Mouse (Mus musculus) hindbrain, embryonic 10.5 days (tissue): Measurements from ENCODE around the gene Hist1h1t. TPM values are rescaled to one million over a fixed set of nuclear protein-coding genes. Genes with fewer than 3 reads are reported as not detected.
A peak's percentile ranks its signal among the peaks of the same experiment; 100 is the strongest.
"Not testable (repeated sequence)": the region's sequence is repeated elsewhere in the genome, so short reads cannot be mapped to it uniquely, and the experiment has no call there.

Source experiments
- DNase-seq: peaks from one replicate; pipeline ENCODE4 v3.0.0-alpha.2; 2017; ENCODE audit warnings: low spot score
- H3K27ac ChIP-seq: fragments of 300-500 bp; sonication (generic); 2 replicates; pipeline ENCODE4 v1.5.1; 2016; ENCODE audit warnings: mild to moderate bottlenecking, moderate library complexity
- H3K27me3 ChIP-seq: fragments of 300-500 bp; sonication (generic); 2 replicates; pipeline ENCODE4 v1.6.1; 2016; ENCODE audit warnings: mild to moderate bottlenecking; ENCODE audit not compliant: poor library complexity, insufficient read depth, severe bottlenecking
- H3K36me3 ChIP-seq: fragments of 300-500 bp; sonication (generic); 2 replicates; pipeline ENCODE4 v1.6.1; 2016; ENCODE audit warnings: mild to moderate bottlenecking, moderate library complexity
- H3K4me1 ChIP-seq: fragments of 300-500 bp; sonication (generic); replicated peaks from 2 replicates; pipeline ENCODE4 v1.6.1; 2016; ENCODE audit warnings: mild to moderate bottlenecking
- H3K4me3 ChIP-seq: fragments of 300-500 bp; sonication (generic); 2 replicates; pipeline ENCODE4 v1.5.1; 2016; ENCODE audit warnings: mild to moderate bottlenecking, moderate library complexity
- H3K9me3 ChIP-seq: fragments of 300-500 bp; sonication (generic); 2 replicates; pipeline ENCODE4 v1.6.1; 2016; ENCODE audit warnings: mild to moderate bottlenecking, moderate library complexity
- WGBS: fragments of 180-500 bp; shearing (Covaris S2); methylation state at CpG from one replicate; pipeline ENCODE4 v1.1.7; 2016; 5-methylcytosine and 5-hydroxymethylcytosine counted together
- polyA plus RNA-seq: library from polyadenylated mRNA; unstranded; fragments of >200 nt; fragmentation: Nextera tagmentation; extraction: Ambion mirVana; gene quantifications from 2 replicates; pipeline ENCODE4 v1.2.1, GENCODE M21; 2016

The Hist1h1t gene
- polyA plus RNA-seq, 1 experiment from 2014 or later, result not detected

DNA sequence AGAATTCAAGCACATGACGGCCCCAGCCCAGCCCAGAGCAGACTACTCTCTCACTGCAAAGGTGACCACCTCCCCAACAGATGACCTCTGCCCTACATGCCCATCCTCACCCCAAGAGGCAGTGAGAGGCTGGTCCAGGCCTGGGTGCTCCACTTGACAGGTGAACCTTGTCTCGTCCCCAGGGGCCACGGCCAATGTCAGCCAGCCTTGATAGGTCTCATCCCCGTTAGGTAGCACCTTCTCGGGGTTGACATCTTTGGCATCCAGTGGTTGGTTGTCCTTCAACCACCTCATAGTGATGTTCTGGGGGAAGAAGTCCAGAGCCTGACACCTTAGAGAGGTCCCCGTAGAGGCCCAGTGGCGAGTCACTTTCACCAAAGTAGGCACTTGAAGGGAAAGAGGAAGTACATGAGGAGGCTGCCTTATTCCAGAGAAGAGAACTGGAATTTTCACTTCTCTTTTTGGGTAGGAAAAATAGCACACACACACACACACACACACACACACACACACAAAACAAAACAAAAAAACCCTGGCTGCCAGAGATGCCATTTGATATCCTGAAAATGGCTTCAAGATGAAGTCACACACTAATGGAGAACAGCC lies 10.2 kb downstream of the Hist1h1t start:
- no peak overlapping the region for H3K27ac ChIP-seq
- no peak for DNase-seq
- peaks cover 22% of the 10 kb centered on the region; the same call in 1 of the 2 replicates for H3K27me3 ChIP-seq

DNA sequence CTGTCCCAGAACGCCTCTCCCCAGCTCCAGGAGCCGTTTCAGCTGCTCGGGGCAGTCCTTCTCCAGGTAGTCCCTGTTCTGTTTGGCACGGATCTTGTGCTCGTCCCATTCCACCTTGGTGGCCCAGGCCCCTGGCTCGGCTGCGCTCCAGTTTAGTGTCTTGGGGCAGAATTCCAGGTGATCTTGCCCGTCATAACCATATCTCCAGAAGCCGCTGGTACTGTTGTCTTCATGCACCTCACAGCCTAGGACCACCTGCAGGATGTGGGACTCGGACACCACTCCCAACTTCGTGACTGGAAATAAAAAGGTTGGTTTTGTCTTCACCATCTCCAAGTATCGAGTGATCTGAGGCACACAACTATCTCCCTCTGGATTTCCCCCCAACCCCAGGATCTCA lies 11.2 kb downstream of the Hist1h1t start:
- Histone ChIP-seq H3K4me1 (peaks cover 23% of the 10 kb centered on the region), H3K27me3 (peaks cover 29% of the 10 kb centered on the region; the same call in 1 of the 2 replicates), H3K27ac (no peak overlapping the region), H3K36me3 (no peaks in the 10 kb centered on the region), H3K9me3 (no peaks in the 10 kb centered on the region), H3K4me3 (no peak overlapping the region)
- WGBS, result 93% methylated on average over 12 of the region's 12 CpGs
- DNase-seq, result no peak

More for the DNA sequence above, 10.2 kb downstream of the Hist1h1t start:
- H3K9me3 ChIP-seq, result no peaks in the 10 kb centered on the region
- H3K4me3 ChIP-seq, result no peak overlapping the region
- WGBS, result 91% methylated on average over 7 of the region's 7 CpGs
- no peaks in the 10 kb centered on the region for H3K36me3 ChIP-seq
- peaks cover 26% of the 10 kb centered on the region for H3K4me1 ChIP-seq

DNA sequence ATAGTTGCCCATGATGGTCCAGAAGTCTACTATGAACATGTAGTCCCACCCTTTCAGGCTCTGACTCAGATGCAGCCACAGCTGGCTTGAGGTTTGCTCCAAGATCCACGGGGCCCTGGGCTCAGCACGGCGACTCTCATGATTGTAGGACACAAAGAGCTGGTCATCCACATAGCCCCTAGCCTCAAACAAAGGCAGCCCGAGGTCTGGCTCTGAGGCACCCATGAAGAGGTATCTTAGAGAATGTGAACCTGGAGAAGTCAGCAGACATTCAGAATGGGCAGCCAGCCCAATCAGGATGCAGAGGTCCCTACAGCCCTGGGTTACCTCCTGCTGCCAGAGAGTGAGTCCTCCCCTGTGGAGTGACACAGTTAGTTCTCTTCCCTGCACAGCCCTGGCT lies 12.4 kb downstream of the Hist1h1t start:
- Histone ChIP-seq H3K27me3 (peaks cover 29% of the 10 kb centered on the region; the same call in 1 of the 2 replicates), H3K9me3 (no peaks in the 10 kb centered on the region), H3K4me3 (no peak overlapping the region), H3K4me1 (peaks cover 23% of the 10 kb centered on the region), H3K36me3 (no peaks in the 10 kb centered on the region), H3K27ac (no peak overlapping the region)
- WGBS, result 82% methylated on average over 4 of the region's 4 CpGs
- no peak for DNase-seq

- H3K27ac ChIP-seq, result no peak overlapping the region
- no peaks in the 10 kb centered on the region for H3K36me3 ChIP-seq
- no peak for DNase-seq
- H3K4me1 ChIP-seq, result peaks cover 23% of the 10 kb centered on the region
- H3K4me3 ChIP-seq, result no peak overlapping the region
- 80% methylated on average over 4 of the region's 4 CpGs for whole genome bisulfite sequencing
- H3K27me3 ChIP-seq, result peaks cover 29% of the 10 kb centered on the region; the same call in 1 of the 2 replicates
- no peaks in the 10 kb centered on the region for H3K9me3 ChIP-seq
Measured at GRCm38 (mm10) chr13:23708654-23709053, 13.0 kb downstream of the Hist1h1t start.

- peak overlapping the region; percentile 78 for H3K27ac ChIP-seq
- WGBS, result 11% methylated on average over 15 of the region's 15 CpGs
- no peaks in the 10 kb centered on the region for H3K36me3 ChIP-seq
- H3K27me3 ChIP-seq, result peaks cover 26% of the 10 kb centered on the region; the same call in 1 of the 2 replicates
- no peaks in the 10 kb centered on the region for H3K9me3 ChIP-seq
- peaks cover 26% of the 10 kb centered on the region for H3K4me1 ChIP-seq
- DNase-seq, result peak; percentile 49
- H3K4me3 ChIP-seq, result peak overlapping the region; percentile 46
Measured at GRCm38 (mm10) chr13:23709714-23710373, 14.2 kb downstream of the Hist1h1t start.

- Histone ChIP-seq H3K36me3 (no peaks in the 10 kb centered on the region), H3K4me3 (peak within 1 kb of the TSS; percentile 46), H3K27me3 (peaks cover 26% of the 10 kb centered on the region; the same call in 1 of the 2 replicates), H3K4me1 (peaks cover 31% of the 10 kb centered on the region), H3K9me3 (no peaks in the 10 kb centered on the region), H3K27ac (peak within 1 kb of the TSS; percentile 78)
- peak; percentile 69 for DNase-seq
- 4% methylated on average over 17 of the region's 17 CpGs for WGBS
Measured at GRCm38 (mm10) chr13:23710374-23711089, 14.9 kb downstream of the Hist1h1t start, which contains the start of gene Hfe. Gene Hfe, minus strand, starts transcription at chr13:23710854.

- Histone ChIP-seq H3K27ac (no peak overlapping the region), H3K27me3 (peaks cover under 1% of the 10 kb centered on the region; the same call in 1 of the 2 replicates), H3K9me3 (0 out of 2 replicates have a peak, but pooled peaks cover 4% of the 10 kb centered on the region), H3K4me3 (no peak overlapping the region), H3K4me1 (peaks cover 10% of the 10 kb centered on the region), H3K36me3 (no peaks in the 10 kb centered on the region)
- WGBS, result 90% methylated on average over 5 of the region's 5 CpGs
- no peak for DNase-seq
Measured at GRCm38 (mm10) chr13:23716261-23717042, 20.8 kb downstream of the Hist1h1t start.

GRCm38 (mm10) chr13:23717176-23717575 lies 21.6 kb downstream of the Hist1h1t start:
- Histone ChIP-seq H3K9me3 (0 out of 2 replicates have a peak, but pooled peaks cover 4% of the 10 kb centered on the region), H3K27ac (no peak overlapping the region), H3K36me3 (no peaks in the 10 kb centered on the region), H3K27me3 (no peaks in the 10 kb centered on the region), H3K4me1 (peaks cover 10% of the 10 kb centered on the region), H3K4me3 (no peak overlapping the region)
- WGBS, result 53% methylated on average over 11 of the region's 11 CpGs
- DNase-seq, result no peak

DNA sequence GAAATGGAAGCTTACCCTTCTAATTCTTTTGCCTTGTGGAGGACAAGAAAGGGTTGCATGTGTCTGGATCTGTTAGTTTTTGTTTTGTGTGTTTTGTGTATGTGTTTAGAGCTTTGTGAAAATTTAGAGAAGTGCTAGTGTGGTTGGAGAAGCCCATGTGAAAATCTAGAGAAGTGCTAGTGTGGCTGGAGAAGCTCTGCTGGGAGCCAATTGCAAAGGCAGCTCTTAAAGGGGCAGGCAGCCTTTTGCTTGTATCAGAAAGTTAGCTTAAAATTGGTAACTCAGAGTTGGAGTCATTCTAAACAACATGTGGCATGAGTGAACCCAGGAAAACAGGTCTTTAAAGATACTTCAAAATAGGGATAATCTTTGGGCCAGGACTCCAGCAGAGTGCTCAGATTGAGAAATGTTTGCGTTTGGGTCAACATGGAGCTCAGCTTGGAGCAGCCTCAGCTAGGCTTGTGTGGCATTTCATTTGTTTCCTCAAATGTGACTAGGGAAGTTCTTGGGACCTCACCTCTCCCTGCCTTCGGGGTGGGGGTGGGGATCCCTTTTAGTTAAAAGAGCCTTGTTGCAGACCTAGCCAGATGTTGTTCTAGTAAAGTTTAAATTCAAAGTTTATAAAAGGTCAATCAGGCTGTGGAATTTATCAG lies 22.1 kb downstream of the Hist1h1t start:
- H3K27me3 ChIP-seq, H3K27ac ChIP-seq, H3K9me3 ChIP-seq, H3K36me3 ChIP-seq, H3K4me3 ChIP-seq, DNase-seq: not testable (repeated sequence)
- peaks cover 10% of the 10 kb centered on the region for H3K4me1 ChIP-seq
- WGBS, result 11% methylated on average over 2 of the region's 2 CpGs

DNA sequence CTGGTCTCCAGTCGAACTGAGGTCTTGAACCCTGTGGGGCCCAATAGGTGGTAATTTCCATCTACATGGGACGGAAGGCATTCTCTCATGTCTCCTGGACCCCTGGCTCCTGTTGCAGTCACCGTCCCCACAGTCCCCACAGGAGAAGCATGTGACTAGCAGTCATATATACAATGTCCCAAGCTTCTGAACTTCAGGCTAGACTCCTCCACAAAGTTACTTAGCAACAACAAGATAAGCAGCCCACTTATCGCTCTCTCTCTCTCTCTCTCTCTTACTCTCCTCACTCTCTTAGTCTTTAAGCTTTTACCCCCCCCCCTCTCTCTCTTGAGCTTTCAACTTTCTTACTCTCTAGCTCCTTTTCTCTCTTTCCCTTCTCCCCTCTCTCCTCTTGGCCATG lies 28.6 kb downstream of the Hist1h1t start:
- no peaks in the 10 kb centered on the region for H3K36me3 ChIP-seq
- peaks cover 18% of the 10 kb centered on the region for H3K4me1 ChIP-seq
- H3K4me3 ChIP-seq, result no peak overlapping the region
- no peak for DNase-seq
- 0 out of 2 replicates have a peak, but pooled peaks cover 1% of the 10 kb centered on the region for H3K9me3 ChIP-seq
- 80% methylated on average over 4 of the region's 4 CpGs for WGBS
- H3K27me3 ChIP-seq, result no peaks in the 10 kb centered on the region
- no peak overlapping the region for H3K27ac ChIP-seq

DNA sequence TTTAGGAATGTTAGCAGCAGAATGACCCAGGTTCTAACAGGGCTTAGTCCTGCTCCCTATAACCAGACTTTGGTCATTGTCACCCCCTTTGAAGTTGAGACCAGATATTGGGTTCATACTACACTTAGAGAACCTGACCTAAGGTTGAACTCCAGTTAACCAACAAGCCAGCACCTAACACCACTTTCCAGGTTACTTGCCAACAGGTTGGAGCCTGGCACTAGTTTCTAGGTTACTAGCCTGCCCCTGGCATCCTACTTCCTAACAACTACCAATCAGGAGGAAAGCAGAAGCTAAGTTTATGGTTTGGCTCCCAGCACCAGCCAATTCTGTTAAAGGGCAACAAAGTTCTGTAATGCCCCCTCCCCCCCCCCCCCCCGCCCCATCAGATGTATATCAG lies 29.6 kb downstream of the Hist1h1t start:
- no peak overlapping the region for H3K27ac ChIP-seq
- H3K36me3 ChIP-seq, result no peaks in the 10 kb centered on the region
- H3K27me3 ChIP-seq, result no peaks in the 10 kb centered on the region
- H3K4me3 ChIP-seq, result no peak overlapping the region
- DNase-seq, result no peak
- WGBS, result 17% methylated on average over 1 of the region's 1 CpGs
- no peaks in the 10 kb centered on the region for H3K9me3 ChIP-seq
- H3K4me1 ChIP-seq, result peaks cover 18% of the 10 kb centered on the region
